Mouse (Mus musculus): ENCODE measurements around the gene Pgm2l1. TPM values are rescaled to one million over a fixed set of nuclear protein-coding genes. Genes with fewer than 3 reads are reported as not detected.

Gene Pgm2l1
- total RNA-seq, 1 experiment from 2014 or later = 22.4 TPM

GRCm38 (mm10) chr7:100276397-100276796, 49.2 kb downstream of the Pgm2l1 start:
- no peak for ATAC-seq (replicated peaks in 1 of 2; ENCODE audit: insufficient read depth in 1 of 2, low FRiP score in 2 of 2, low TSS enrichment in 1 of 2, low read depth in 1 of 2, poor library complexity in 2 of 2, severe bottlenecking in 2 of 2)

- peak; percentile 42 to 53; a peak in 2 of 4 replicates for ATAC-seq (replicated peaks in 1 of 2; ENCODE audit: insufficient read depth in 1 of 2, low FRiP score in 2 of 2, low TSS enrichment in 1 of 2, low read depth in 1 of 2, poor library complexity in 2 of 2, severe bottlenecking in 2 of 2)
These were observed 52.6 kb downstream of the Pgm2l1 start for GRCm38 (mm10) chr7:100279803-100280202.

GRCm38 (mm10) chr7:100281596-100281995, 54.4 kb downstream of the Pgm2l1 start:
- no peak for ATAC-seq (replicated peaks in 1 of 2; ENCODE audit: insufficient read depth in 1 of 2, low FRiP score in 2 of 2, low TSS enrichment in 1 of 2, low read depth in 1 of 2, poor library complexity in 2 of 2, severe bottlenecking in 2 of 2)

GRCm38 (mm10) chr7:100283298-100283697, 56.1 kb downstream of the Pgm2l1 start:
- no peak for ATAC-seq (replicated peaks in 1 of 2; ENCODE audit: insufficient read depth in 1 of 2, low FRiP score in 2 of 2, low TSS enrichment in 1 of 2, low read depth in 1 of 2, poor library complexity in 2 of 2, severe bottlenecking in 2 of 2)

- no peak for ATAC-seq (replicated peaks in 1 of 2; ENCODE audit: insufficient read depth in 1 of 2, low FRiP score in 2 of 2, low TSS enrichment in 1 of 2, low read depth in 1 of 2, poor library complexity in 2 of 2, severe bottlenecking in 2 of 2)
These were observed 58.2 kb downstream of the Pgm2l1 start, which contains the start of gene P4ha3 for GRCm38 (mm10) chr7:100285383-100285782. P4ha3 (plus strand) TSS chr7:100285520.

GRCm38 (mm10) chr7:100287748-100288578, 60.8 kb downstream of the Pgm2l1 start:
- no peak for ATAC-seq (replicated peaks in 1 of 2; ENCODE audit: insufficient read depth in 1 of 2, low FRiP score in 2 of 2, low TSS enrichment in 1 of 2, low read depth in 1 of 2, poor library complexity in 2 of 2, severe bottlenecking in 2 of 2)

GRCm38 (mm10) chr7:100288622-100289021, 61.4 kb downstream of the Pgm2l1 start:
- ATAC-seq (replicated peaks in 1 of 2; ENCODE audit: insufficient read depth in 1 of 2, low FRiP score in 2 of 2, low TSS enrichment in 1 of 2, low read depth in 1 of 2, poor library complexity in 2 of 2, severe bottlenecking in 2 of 2) = no peak

- no peak for ATAC-seq (replicated peaks in 1 of 2; ENCODE audit: insufficient read depth in 1 of 2, low FRiP score in 2 of 2, low TSS enrichment in 1 of 2, low read depth in 1 of 2, poor library complexity in 2 of 2, severe bottlenecking in 2 of 2)
These were observed 66.4 kb downstream of the Pgm2l1 start for GRCm38 (mm10) chr7:100293546-100293945.

GRCm38 (mm10) chr7:100295745-100296144, 68.6 kb downstream of the Pgm2l1 start:
- ATAC-seq (replicated peaks in 1 of 2; ENCODE audit: insufficient read depth in 1 of 2, low FRiP score in 2 of 2, low TSS enrichment in 1 of 2, low read depth in 1 of 2, poor library complexity in 2 of 2, severe bottlenecking in 2 of 2) = no peak

- ATAC-seq (replicated peaks in 1 of 2; ENCODE audit: insufficient read depth in 1 of 2, low FRiP score in 2 of 2, low TSS enrichment in 1 of 2, low read depth in 1 of 2, poor library complexity in 2 of 2, severe bottlenecking in 2 of 2) = no peak
These were observed 69.5 kb downstream of the Pgm2l1 start for GRCm38 (mm10) chr7:100296699-100297098.

- no peak for ATAC-seq (replicated peaks in 1 of 2; ENCODE audit: insufficient read depth in 1 of 2, low FRiP score in 2 of 2, low TSS enrichment in 1 of 2, low read depth in 1 of 2, poor library complexity in 2 of 2, severe bottlenecking in 2 of 2)
These were observed 71.8 kb downstream of the Pgm2l1 start for GRCm38 (mm10) chr7:100298861-100299510.

GRCm38 (mm10) chr7:100301390-100301789, 74.2 kb downstream of the Pgm2l1 start:
- ATAC-seq (replicated peaks in 1 of 2; ENCODE audit: insufficient read depth in 1 of 2, low FRiP score in 2 of 2, low TSS enrichment in 1 of 2, low read depth in 1 of 2, poor library complexity in 2 of 2, severe bottlenecking in 2 of 2) = no peak

- no peak for ATAC-seq (replicated peaks in 1 of 2; ENCODE audit: insufficient read depth in 1 of 2, low FRiP score in 2 of 2, low TSS enrichment in 1 of 2, low read depth in 1 of 2, poor library complexity in 2 of 2, severe bottlenecking in 2 of 2)
These were observed 75.1 kb downstream of the Pgm2l1 start for GRCm38 (mm10) chr7:100302316-100302715.

GRCm38 (mm10) chr7:100305894-100306293, 78.7 kb downstream of the Pgm2l1 start:
- ATAC-seq (replicated peaks in 1 of 2; ENCODE audit: insufficient read depth in 1 of 2, low FRiP score in 2 of 2, low TSS enrichment in 1 of 2, low read depth in 1 of 2, poor library complexity in 2 of 2, severe bottlenecking in 2 of 2) = no peak

GRCm38 (mm10) chr7:100307872-100308653, 80.9 kb downstream of the Pgm2l1 start:
- no peak for ATAC-seq (replicated peaks in 1 of 2; ENCODE audit: insufficient read depth in 1 of 2, low FRiP score in 2 of 2, low TSS enrichment in 1 of 2, low read depth in 1 of 2, poor library complexity in 2 of 2, severe bottlenecking in 2 of 2)

- ATAC-seq (replicated peaks in 1 of 2; ENCODE audit: insufficient read depth in 1 of 2, low FRiP score in 2 of 2, low TSS enrichment in 1 of 2, low read depth in 1 of 2, poor library complexity in 2 of 2, severe bottlenecking in 2 of 2) = no peak
These were observed 82.0 kb downstream of the Pgm2l1 start for GRCm38 (mm10) chr7:100309216-100309615.

GRCm38 (mm10) chr7:100309679-100310078, 82.5 kb downstream of the Pgm2l1 start:
- no peak for ATAC-seq (replicated peaks in 1 of 2; ENCODE audit: insufficient read depth in 1 of 2, low FRiP score in 2 of 2, low TSS enrichment in 1 of 2, low read depth in 1 of 2, poor library complexity in 2 of 2, severe bottlenecking in 2 of 2)

- no peak for ATAC-seq (replicated peaks in 1 of 2; ENCODE audit: insufficient read depth in 1 of 2, low FRiP score in 2 of 2, low TSS enrichment in 1 of 2, low read depth in 1 of 2, poor library complexity in 2 of 2, severe bottlenecking in 2 of 2)
These were observed 83.1 kb downstream of the Pgm2l1 start for GRCm38 (mm10) chr7:100310290-100310689.
